In genomic region chr5:32064341-32065105, GRCm38 (mm10) we compare ENCODE assay signal across 12 mouse cellular contexts.
DNase-seq lines count a peak whose midpoint lies in the region; TF ChIP-seq lines count a peak whose summit lies in the region.
"Had no signal": no experiment of that assay in that cellular context is flagged by ENCODE, and none has a peak within 500 bp of the region (broad histone marks: within the 10 kb centered on the region; RNA-seq: fewer than 3 reads in every experiment).

No protein-coding gene starts in this region.

- H3K4me3 ChIP-seq in gastrocnemius, adult 2 months, result no peak overlapping the region
- H3K4me3 ChIP-seq: megakaryocyte, embryonic 14.5 days had no signal

- TF ChIP-seq CTCF in gastrocnemius, adult 2 months (IDR thresholded peaks at IDR 0.05), result no peak

- peak overlapping the region; percentile 76 for H3K27ac ChIP-seq in gastrocnemius, adult 2 months

- DNase-seq in gastrocnemius, adult 2 months, result peak; percentile 45
- no peak for DNase-seq in gastrocnemius, postnatal 25 days
- peak; percentile 32 for DNase-seq in kidney, postnatal 10 days
- DNase-seq in kidney, adult 11 months, result no peak
- peak; percentile 31 for DNase-seq in testis, postnatal 10 days (ENCODE audit: low spot score)
- DNase-seq in testis, postnatal 14 days (ENCODE audit: low spot score), result no peak
- DNase-seq in left cerebral cortex, adult 18-20 months (ENCODE audit: low spot score in 2 of 2), result no peak
- no peak for DNase-seq in left cerebral cortex, adult 8-10 months (ENCODE audit: low spot score in 2 of 2)
- DNase-seq: cerebellum, adult 18-20 months; left cerebral cortex, postnatal 4 days; thymus, adult 18-20 months had no signal

- intact Hi-C loops in gastrocnemius, adult 2 months (cut with DNase I), result loop anchor here (5.0 kb wide), 1 partner anchor 68 kb away; no protein-coding TSS in a partner anchor

Comparison
In these comparisons a context has a peak if more than half of its experiments do, and no peak if none do; other contexts are left out.
1. DNase-seq: peak in gastrocnemius, adult 2 months (single experiment), kidney, postnatal 10 days (single experiment) and testis, postnatal 10 days (single experiment); none in gastrocnemius, postnatal 25 days (single experiment), kidney, adult 11 months (single experiment), testis, postnatal 14 days (single experiment), left cerebral cortex, adult 18-20 months (0 of 2) and left cerebral cortex, adult 8-10 months (0 of 2).